Mouse (Mus musculus): ENCODE data around the gene Vps13d.

DNA sequence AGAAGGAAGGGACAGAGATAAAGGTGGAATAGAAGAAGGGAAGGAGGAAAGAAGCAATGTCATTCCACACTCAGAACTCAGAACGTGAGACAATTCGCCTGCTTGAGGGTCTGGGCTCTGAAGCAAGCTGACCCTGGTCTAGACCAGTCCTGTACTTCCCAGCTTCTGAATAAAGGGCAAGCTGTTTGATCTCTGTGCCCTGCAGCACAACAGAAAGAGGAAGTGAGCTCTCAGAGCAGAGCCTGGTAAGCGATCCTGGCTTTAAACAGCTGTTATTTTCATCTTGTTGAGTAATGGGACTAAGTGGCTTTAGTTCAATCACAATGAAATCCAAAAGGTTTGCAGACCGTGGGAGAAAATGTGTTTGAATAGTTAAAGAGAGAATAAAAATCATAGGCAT, 83.2 kb downstream of the Vps13d start:
- TF ChIP-seq CTCF (IDR thresholded peaks at IDR 0.05; ENCODE audit: low read depth) = no peak
- no peak for TF ChIP-seq EP300 (IDR thresholded peaks at IDR 0.05; ENCODE audit: low read depth)
